Mouse (Mus musculus) spleen, postnatal 4 days (tissue): ENCODE results near the gene Adk.

ENCODE experiments used
- DNase-seq, 2 experiments: peaks; one replicate each; pipeline ENCODE4 v3.0.0; 2022; ENCODE audit warnings: low spot score in 2 of 2

The Adk gene

GRCm38 (mm10) chr14:21253993-21254339, 201.6 kb downstream of the Adk start:
- no peak for DNase-seq

GRCm38 (mm10) chr14:21268229-21268628, 215.9 kb downstream of the Adk start:
- no peak for DNase-seq

GRCm38 (mm10) chr14:21271472-21271871, 219.1 kb downstream of the Adk start:
- no peak for DNase-seq

GRCm38 (mm10) chr14:21275786-21276185, 223.4 kb downstream of the Adk start:
- no peak for DNase-seq

- DNase-seq: no peak
These were observed 225.9 kb downstream of the Adk start for GRCm38 (mm10) chr14:21278290-21278689.

GRCm38 (mm10) chr14:21278907-21279535, 226.6 kb downstream of the Adk start:
- DNase-seq: no peak

- no peak for DNase-seq
These were observed 228.1 kb downstream of the Adk start for GRCm38 (mm10) chr14:21280451-21280850.

GRCm38 (mm10) chr14:21281506-21281905, 229.1 kb downstream of the Adk start:
- no peak for DNase-seq

GRCm38 (mm10) chr14:21284116-21284515, 231.7 kb downstream of the Adk start:
- DNase-seq: no peak

- DNase-seq: no peak
These were observed 232.5 kb downstream of the Adk start for GRCm38 (mm10) chr14:21284847-21285246.

- no peak for DNase-seq
These were observed 233.9 kb downstream of the Adk start for GRCm38 (mm10) chr14:21286274-21286673.

- no peak for DNase-seq
These were observed 235.5 kb downstream of the Adk start for GRCm38 (mm10) chr14:21287726-21288442.

- DNase-seq: no peak
These were observed 247.4 kb downstream of the Adk start for GRCm38 (mm10) chr14:21299743-21300142.

- DNase-seq: no peak
These were observed 252.4 kb downstream of the Adk start for GRCm38 (mm10) chr14:21304815-21305214.

- no peak for DNase-seq
These were observed 256.1 kb downstream of the Adk start for GRCm38 (mm10) chr14:21308349-21308936.

- DNase-seq: no peak
These were observed 258.2 kb downstream of the Adk start for GRCm38 (mm10) chr14:21310530-21310929.

GRCm38 (mm10) chr14:21313561-21314342, 261.4 kb downstream of the Adk start:
- DNase-seq: no peak

- no peak for DNase-seq
These were observed 262.1 kb downstream of the Adk start for GRCm38 (mm10) chr14:21314466-21314865.

- DNase-seq: no peak
These were observed 282.5 kb downstream of the Adk start for GRCm38 (mm10) chr14:21334826-21335225.

- DNase-seq: no peak
These were observed 283.4 kb downstream of the Adk start for GRCm38 (mm10) chr14:21335691-21336314.

GRCm38 (mm10) chr14:21337948-21338347, 285.6 kb downstream of the Adk start:
- DNase-seq: no peak

GRCm38 (mm10) chr14:21341195-21341594, 288.8 kb downstream of the Adk start:
- no peak for DNase-seq
